Mouse (Mus musculus) induced T-regulatory cell, adult 2 months (primary cell): Measurements from ENCODE around the gene Pcdh9.

Experiments
- DNase-seq: peaks from one replicate; pipeline ENCODE4 v3.0.0-alpha.2; 2012; ENCODE audit warnings: low read depth

Gene Pcdh9

GRCm38 (mm10) chr14:93561577-93561976 lies 328.9 kb downstream of the Pcdh9 start:
- DNase-seq = no peak

GRCm38 (mm10) chr14:93553771-93554170 lies 336.7 kb downstream of the Pcdh9 start:
- DNase-seq = no peak

- DNase-seq = no peak
These were observed 344.9 kb downstream of the Pcdh9 start for GRCm38 (mm10) chr14:93545575-93545974.

GRCm38 (mm10) chr14:93543970-93544627 lies 346.4 kb downstream of the Pcdh9 start:
- no peak for DNase-seq

GRCm38 (mm10) chr14:93543561-93543960 lies 346.9 kb downstream of the Pcdh9 start:
- DNase-seq = no peak

DNA sequence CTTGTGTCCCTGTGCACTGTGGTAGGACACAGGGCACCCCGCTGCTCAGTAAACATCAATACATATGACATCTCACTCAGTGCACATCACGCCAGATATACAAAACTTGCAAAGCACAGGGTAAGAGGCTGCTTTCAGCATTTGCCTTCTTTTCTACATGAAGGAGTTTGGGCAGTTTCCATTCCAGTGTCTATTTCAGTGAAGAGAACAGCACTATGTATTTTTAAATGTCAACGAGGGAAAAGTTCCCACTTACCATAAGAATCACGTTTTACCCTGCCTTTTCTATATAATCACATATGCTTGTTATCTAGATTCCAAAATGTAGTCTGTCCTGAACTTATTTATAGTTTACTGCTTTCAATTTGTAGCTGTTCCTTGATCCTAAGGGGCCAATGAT lies 355.6 kb downstream of the Pcdh9 start:
- no peak for DNase-seq

DNA sequence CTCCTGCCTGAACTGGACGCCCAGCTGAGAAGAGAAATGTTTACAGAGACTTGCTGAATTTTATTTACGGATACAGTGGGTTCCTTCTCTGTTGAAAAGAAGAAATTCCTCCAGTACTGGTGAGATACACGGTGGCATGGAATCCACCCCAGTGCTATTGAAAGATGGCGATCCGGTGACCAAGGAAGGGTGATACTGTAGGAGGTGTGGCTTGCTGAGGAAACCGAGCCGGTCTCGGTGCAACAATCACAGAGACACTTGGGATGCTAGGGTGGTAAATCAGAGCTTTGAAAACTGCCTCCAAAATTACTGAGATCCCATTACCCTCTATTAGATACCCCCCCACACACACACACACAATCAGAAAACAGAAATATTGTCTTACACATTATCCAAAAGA lies 367.0 kb downstream of the Pcdh9 start:
- DNase-seq = no peak

GRCm38 (mm10) chr14:93520166-93520565 lies 370.3 kb downstream of the Pcdh9 start:
- no peak for DNase-seq

DNA sequence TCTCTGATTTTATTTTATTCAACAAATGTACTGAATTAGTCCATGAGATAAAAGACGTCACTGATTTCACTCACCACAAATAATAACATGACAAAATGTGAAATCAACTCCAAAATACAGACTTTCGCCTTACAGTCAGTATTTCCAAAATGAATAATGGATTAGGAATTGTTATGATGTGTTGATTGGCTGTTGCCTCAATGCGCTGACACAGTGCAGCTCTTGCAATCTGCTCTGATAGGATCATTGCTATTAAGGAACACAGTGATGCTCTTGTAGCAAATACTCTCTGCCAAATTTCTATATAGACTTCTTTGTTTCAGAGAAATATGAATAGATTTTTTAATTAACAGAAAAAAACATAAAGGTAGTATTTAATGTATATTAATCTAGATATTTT lies 373.8 kb downstream of the Pcdh9 start:
- DNase-seq = no peak

GRCm38 (mm10) chr14:93506107-93506506 lies 384.4 kb downstream of the Pcdh9 start:
- DNase-seq = no peak

GRCm38 (mm10) chr14:93498813-93499690 lies 391.4 kb downstream of the Pcdh9 start:
- no peak for DNase-seq

GRCm38 (mm10) chr14:93474991-93475390 lies 415.5 kb downstream of the Pcdh9 start:
- no peak for DNase-seq

DNA sequence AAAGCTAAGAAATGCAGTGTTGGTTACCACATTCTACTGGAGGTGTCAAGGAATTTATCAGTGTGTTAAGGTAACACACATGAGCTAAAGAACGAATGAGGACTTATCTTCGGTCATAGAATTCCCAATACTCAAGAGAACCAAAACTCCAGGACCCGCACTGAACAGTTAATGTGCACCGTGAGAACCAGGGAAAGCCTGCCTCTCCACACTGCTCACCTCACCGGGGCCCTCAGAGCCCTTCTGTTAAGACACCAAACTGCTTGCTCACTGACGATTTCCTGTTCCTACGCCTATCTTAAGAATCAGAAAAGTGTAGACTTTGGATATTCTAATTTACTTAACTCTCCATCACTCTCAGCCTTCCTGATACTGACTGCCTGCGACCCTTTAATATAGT lies 418.0 kb downstream of the Pcdh9 start:
- no peak for DNase-seq

GRCm38 (mm10) chr14:93463360-93463892 lies 427.1 kb downstream of the Pcdh9 start:
- DNase-seq = no peak

GRCm38 (mm10) chr14:93450930-93451665 lies 439.4 kb downstream of the Pcdh9 start:
- DNase-seq = no peak

DNA sequence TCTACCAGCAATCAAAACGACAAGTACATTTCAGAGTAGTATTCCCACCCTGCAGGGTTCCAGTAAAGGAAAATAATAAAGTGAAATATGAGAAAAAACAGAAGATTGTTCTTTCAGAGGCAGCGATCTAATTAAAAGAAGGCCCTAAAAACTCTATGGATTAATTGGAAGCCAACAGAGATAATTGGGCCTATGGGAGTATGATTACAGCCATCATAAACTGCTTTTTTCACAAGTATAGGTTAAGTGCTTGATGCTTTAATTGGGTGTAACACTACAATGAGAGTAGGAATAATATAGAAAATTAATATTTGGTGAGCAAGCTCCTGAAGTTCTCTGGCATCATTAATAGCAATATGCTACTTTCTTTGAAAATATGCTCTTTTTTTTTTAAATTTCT lies 448.6 kb downstream of the Pcdh9 start:
- no peak for DNase-seq

DNA sequence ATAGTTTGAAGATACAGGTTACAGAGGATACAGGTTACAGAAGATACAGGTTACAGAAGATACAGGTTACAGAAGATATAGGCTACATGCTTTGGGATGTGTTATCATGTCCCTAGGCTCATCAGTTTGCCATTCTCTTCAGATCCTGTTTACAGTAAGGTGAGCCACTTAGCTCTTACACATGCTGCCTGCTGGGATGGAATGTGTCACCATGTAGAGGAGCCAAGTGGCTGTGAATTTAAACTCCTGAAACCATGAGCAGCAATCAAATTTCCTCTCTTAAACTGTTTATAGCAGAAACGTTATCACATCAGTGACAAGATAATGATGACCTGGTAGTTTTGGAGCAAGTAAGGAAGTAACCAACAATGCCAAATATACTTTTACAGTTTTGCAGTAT lies 453.3 kb downstream of the Pcdh9 start:
- no peak for DNase-seq

GRCm38 (mm10) chr14:93416752-93417151 lies 473.7 kb downstream of the Pcdh9 start:
- DNase-seq = no peak

- no peak for DNase-seq
These were observed 475.0 kb downstream of the Pcdh9 start for GRCm38 (mm10) chr14:93415496-93415895.

GRCm38 (mm10) chr14:93409314-93409713 lies 481.2 kb downstream of the Pcdh9 start:
- no peak for DNase-seq

- no peak for DNase-seq
These were observed 482.7 kb downstream of the Pcdh9 start for GRCm38 (mm10) chr14:93407747-93408146.

- no peak for DNase-seq
These were observed 505.4 kb downstream of the Pcdh9 start for GRCm38 (mm10) chr14:93385090-93385489.

GRCm38 (mm10) chr14:93381163-93381562 lies 509.3 kb downstream of the Pcdh9 start:
- DNase-seq = no peak
